Mouse (Mus musculus) stomach, embryonic 16.5 days (tissue): ENCODE data around the gene Pilrb2. TPM values are rescaled to one million over a fixed set of nuclear protein-coding genes. Genes with fewer than 3 reads are reported as not detected.

Source experiments
- ATAC-seq: fragments of 200-750 bp; cut with Nextera tagmentation; 2 replicates; pipeline ENCODE4 v1.8.0; 2017; ENCODE audit warnings: moderate number of reproducible peaks, moderate TSS enrichment; ENCODE audit not compliant: insufficient read depth, low FRiP score
- H3K27ac ChIP-seq: fragments of 300-500 bp; sonication (generic); 2 replicates; pipeline ENCODE4 v1.5.1; 2014; ENCODE audit warnings: low read length
- H3K27me3 ChIP-seq: fragments of 300-500 bp; sonication (generic); 2 replicates; pipeline ENCODE4 v1.6.1; 2014; ENCODE audit warnings: low read length, control low read depth, mixed read lengths; ENCODE audit not compliant: control insufficient read depth, insufficient read depth
- H3K36me3 ChIP-seq: fragments of 300-500 bp; sonication (generic); 2 replicates; pipeline ENCODE4 v1.6.1; 2014; ENCODE audit warnings: low read length; ENCODE audit not compliant: control insufficient read depth, insufficient read depth
- H3K4me1 ChIP-seq: fragments of 300-500 bp; sonication (generic); 2 replicates; pipeline ENCODE4 v1.6.1; 2014; ENCODE audit warnings: low read length, control low read depth, mixed read lengths; ENCODE audit not compliant: control insufficient read depth, insufficient read depth
- H3K4me2 ChIP-seq: fragments of 300-500 bp; sonication (generic); 2 replicates; pipeline ENCODE4 v1.6.1; 2014; ENCODE audit warnings: low read depth, low read length, mixed read lengths
- H3K4me3 ChIP-seq: fragments of 300-500 bp; sonication (generic); replicated peaks from 2 replicates; pipeline ENCODE4 v1.5.1; 2014; ENCODE audit warnings: mild to moderate bottlenecking, low read length
- H3K9ac ChIP-seq: fragments of 300-500 bp; sonication (generic); 2 replicates; pipeline ENCODE4 v1.6.1; 2014; ENCODE audit warnings: low read length
- H3K9me3 ChIP-seq: fragments of 300-500 bp; sonication (generic); replicated peaks from 2 replicates; pipeline ENCODE4 v1.6.1; 2016; ENCODE audit warnings: low read length, control low read depth; ENCODE audit not compliant: control insufficient read depth
- WGBS: fragments of 180-500 bp; shearing (Covaris S2); extraction: QIAGEN DNeasy Blood & Tissue Kit; methylation state at CpG from one replicate; pipeline ENCODE4 v1.1.7; 2014; 5-methylcytosine and 5-hydroxymethylcytosine counted together
- polyA plus RNA-seq: library from polyadenylated mRNA; unstranded; fragments of >200 nt; fragmentation: Nextera tagmentation; extraction: Ambion mirVana; gene quantifications from 2 replicates; pipeline ENCODE4 v1.2.1, GENCODE M21; 2015

Pilrb2 gene
- polyA plus RNA-seq, 1 experiment from 2014 or later: 1.5 TPM

DNA sequence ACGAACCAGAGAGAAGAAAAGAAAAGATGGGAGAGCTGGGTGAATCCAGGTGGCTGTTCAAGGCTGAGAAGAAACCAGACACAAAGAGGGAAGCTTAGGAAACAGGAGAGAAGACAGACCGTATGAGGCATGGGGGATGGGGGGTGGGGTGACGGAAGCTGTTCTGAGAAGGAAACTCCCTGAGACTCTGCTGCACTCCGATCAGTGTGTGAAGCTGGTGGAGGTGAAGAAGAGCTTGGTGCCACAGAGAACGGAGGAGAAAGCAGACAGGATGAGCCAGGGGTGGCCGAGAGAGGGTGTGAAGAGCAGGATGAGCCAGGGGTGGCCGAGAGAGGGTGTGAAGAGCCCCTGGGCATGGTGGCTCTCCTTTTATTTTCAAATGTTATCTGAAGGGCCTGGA lies 45.2 kb downstream of the Pilrb2 start:
- Histone ChIP-seq H3K9ac (no peak overlapping the region), H3K9me3 (no peaks in the 10 kb centered on the region), H3K4me3 (no peak overlapping the region), H3K4me2 (no peak overlapping the region), H3K36me3 (no peaks in the 10 kb centered on the region), H3K27me3 (no peaks in the 10 kb centered on the region), H3K4me1 (no peaks in the 10 kb centered on the region), H3K27ac (no peak overlapping the region)
- no peak for ATAC-seq
- WGBS: 50% methylated on average over 7 of the region's 7 CpGs

- WGBS: 77% methylated on average over 2 of the region's 2 CpGs
- H3K36me3 ChIP-seq: no peaks in the 10 kb centered on the region
These were observed 45.6 kb downstream of the Pilrb2 start for GRCm38 (mm10) chr5:137825971-137826370.

DNA sequence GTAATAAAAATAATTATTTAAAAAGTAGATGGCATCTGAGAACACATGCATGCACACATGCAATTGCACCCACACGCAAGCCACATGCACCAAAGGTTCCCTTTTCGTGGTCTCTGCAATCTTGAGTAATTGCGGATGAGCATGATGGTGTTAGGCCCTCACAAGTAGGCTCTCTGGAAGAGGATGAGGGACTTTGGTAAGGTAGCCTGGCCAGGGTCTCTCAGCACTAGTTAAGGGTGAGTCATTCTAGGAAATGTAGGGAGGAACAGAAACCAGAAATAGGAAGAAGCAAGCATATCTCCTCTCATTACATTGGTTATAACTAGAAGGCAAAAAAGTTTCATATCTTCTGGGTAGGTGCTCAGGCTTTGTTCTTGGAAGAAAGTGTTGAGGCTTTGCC lies 46.6 kb downstream of the Pilrb2 start:
- ATAC-seq: no peak
- H3K4me3 ChIP-seq: no peak overlapping the region
- H3K27ac ChIP-seq: no peak overlapping the region
- no peaks in the 10 kb centered on the region for H3K36me3 ChIP-seq
- H3K27me3 ChIP-seq: no peaks in the 10 kb centered on the region
- no peak overlapping the region for H3K4me2 ChIP-seq
- H3K4me1 ChIP-seq: no peaks in the 10 kb centered on the region
- no peak overlapping the region for H3K9ac ChIP-seq
- WGBS: 85% methylated on average over 3 of the region's 3 CpGs
- no peaks in the 10 kb centered on the region for H3K9me3 ChIP-seq

More at GRCm38 (mm10) chr5:137825971-137826370, 45.6 kb downstream of the Pilrb2 start:
- no peak overlapping the region for H3K4me2 ChIP-seq
- H3K4me3 ChIP-seq: no peak overlapping the region
- H3K4me1 ChIP-seq: no peaks in the 10 kb centered on the region
- H3K27me3 ChIP-seq: no peaks in the 10 kb centered on the region
- H3K9ac ChIP-seq: no peak overlapping the region
- no peak overlapping the region for H3K27ac ChIP-seq
- H3K9me3 ChIP-seq: no peaks in the 10 kb centered on the region
- no peak for ATAC-seq

- Histone ChIP-seq H3K9ac (no peak overlapping the region), H3K27ac (no peak overlapping the region), H3K4me3 (no peak overlapping the region), H3K27me3 (no peaks in the 10 kb centered on the region), H3K36me3 (no peaks in the 10 kb centered on the region), H3K4me2 (no peak overlapping the region), H3K9me3 (no peaks in the 10 kb centered on the region), H3K4me1 (no peaks in the 10 kb centered on the region)
- 83% methylated on average over 6 of the region's 6 CpGs for WGBS
- ATAC-seq: no peak
These were observed 48.1 kb downstream of the Pilrb2 start for GRCm38 (mm10) chr5:137823455-137824045.

DNA sequence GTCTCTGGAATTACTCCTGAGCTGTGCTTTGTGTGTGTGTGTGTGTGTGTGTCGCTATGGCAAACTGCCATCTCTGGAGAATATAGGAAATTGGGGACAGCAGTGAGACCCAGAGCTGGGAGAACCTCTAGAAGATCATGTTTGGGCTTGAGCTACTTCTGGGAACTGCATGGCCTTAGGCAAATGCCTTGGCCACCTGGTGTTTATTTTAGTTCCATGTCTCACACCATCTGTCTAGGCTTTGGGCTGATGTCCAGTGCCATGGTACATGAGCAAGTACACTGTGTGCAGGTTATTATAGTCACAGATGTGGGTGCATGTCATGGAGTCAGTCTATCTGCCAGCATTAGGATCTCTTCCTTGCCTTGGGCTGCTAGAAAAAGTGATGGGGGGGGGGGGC lies 49.0 kb downstream of the Pilrb2 start:
- Histone ChIP-seq H3K9me3 (no peaks in the 10 kb centered on the region), H3K36me3 (no peaks in the 10 kb centered on the region), H3K4me2 (no peak overlapping the region), H3K27ac (no peak overlapping the region), H3K4me1 (no peaks in the 10 kb centered on the region), H3K9ac (no peak overlapping the region), H3K4me3 (no peak overlapping the region), H3K27me3 (no peaks in the 10 kb centered on the region)
- ATAC-seq: no peak
- 91% methylated on average over 1 of the region's 1 CpGs for WGBS

DNA sequence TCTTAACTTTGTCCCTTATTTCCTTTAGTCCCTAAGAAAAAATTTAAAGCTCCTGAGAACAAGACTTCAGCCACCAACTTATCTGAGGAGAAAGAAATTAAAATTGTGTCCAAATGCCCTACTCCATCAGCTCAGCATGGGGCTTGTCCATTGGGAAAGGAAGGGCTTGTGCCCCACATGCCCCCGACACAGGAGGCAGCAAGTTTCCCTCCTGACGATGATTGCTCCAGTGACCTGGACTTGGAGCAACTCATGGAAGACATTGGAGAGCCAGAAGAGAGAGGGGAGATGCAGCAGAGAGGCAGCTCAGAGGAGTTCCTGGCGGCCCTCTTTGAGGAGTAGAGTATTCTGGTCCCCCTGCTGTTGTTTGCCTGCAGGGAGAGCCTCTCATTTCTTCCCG lies 49.5 kb downstream of the Pilrb2 start:
- Histone ChIP-seq H3K27me3 (no peaks in the 10 kb centered on the region), H3K36me3 (no peaks in the 10 kb centered on the region), H3K4me1 (no peaks in the 10 kb centered on the region), H3K4me2 (no peak overlapping the region), H3K27ac (no peak overlapping the region), H3K9ac (no peak overlapping the region), H3K9me3 (no peaks in the 10 kb centered on the region), H3K4me3 (no peak overlapping the region)
- WGBS: 60% methylated on average over 4 of the region's 4 CpGs
- no peak for ATAC-seq

DNA sequence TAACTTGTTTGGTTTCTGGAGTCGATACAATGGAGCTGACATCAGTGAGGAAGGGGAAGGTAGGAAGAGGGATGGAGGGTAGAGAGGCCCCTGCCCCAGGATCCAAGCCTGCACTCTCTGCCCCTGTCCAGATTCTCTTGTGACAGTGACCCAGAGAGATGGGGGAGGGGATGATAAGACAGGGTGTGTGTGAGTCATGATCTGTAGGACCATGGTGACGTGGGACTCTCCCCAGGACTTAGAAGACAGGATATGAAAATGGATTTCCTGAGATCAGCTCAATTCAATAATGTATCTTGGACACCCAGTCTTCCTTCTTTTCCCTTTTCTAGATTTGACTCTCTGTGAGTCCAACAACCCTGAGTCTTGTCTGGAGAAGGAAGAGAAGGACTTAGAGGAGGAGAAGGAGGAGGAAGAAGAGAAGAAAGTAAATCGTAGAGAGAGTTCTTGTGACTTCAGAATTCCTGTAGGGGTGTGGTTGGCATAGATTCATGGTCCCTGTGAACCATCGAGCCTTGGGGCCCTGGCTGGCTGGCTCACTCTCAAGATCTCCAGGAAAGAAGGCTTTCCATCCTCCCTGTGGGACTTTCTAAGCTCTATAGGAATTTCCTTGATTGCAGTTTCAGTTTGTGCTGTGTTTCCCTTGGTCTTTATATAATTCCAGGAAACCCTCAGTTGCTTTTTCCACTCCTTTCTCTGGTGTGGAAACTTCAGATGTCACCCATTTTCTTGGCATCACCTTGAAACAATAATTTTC lies 54.0 kb downstream of the Pilrb2 start:
- no peaks in the 10 kb centered on the region for H3K36me3 ChIP-seq
- H3K9ac ChIP-seq: no peak overlapping the region
- WGBS: 61% methylated on average over 4 of the region's 4 CpGs
- H3K4me3 ChIP-seq: no peak overlapping the region
- H3K4me1 ChIP-seq: no peaks in the 10 kb centered on the region
- no peak overlapping the region for H3K27ac ChIP-seq
- no peak for ATAC-seq
- H3K4me2 ChIP-seq: no peak overlapping the region
- no peaks in the 10 kb centered on the region for H3K27me3 ChIP-seq
- no peaks in the 10 kb centered on the region for H3K9me3 ChIP-seq

Other genes with a start within 250 kb of the Pilrb2 start
- 0.09 and 0.27 TPM in 2 replicates for gene Fbxo24, start 242.8 kb downstream of the Pilrb2 start, polyA plus RNA-seq
- 36.4 and 39.4 TPM in 2 replicates for gene Lrch4, start 242.7 kb downstream of the Pilrb2 start, polyA plus RNA-seq
- gene Gm20605, start 242.6 kb downstream of the Pilrb2 start, polyA plus RNA-seq: 9.4 and 12.2 TPM in 2 replicates
- gene Sap25, start 230.5 kb downstream of the Pilrb2 start, polyA plus RNA-seq: 6.8 and 9.4 TPM in 2 replicates
- gene Irs3, start 226.1 kb downstream of the Pilrb2 start, polyA plus RNA-seq: 0.14 and 0.19 TPM in 2 replicates
- gene Agfg2, start 187.1 kb downstream of the Pilrb2 start, polyA plus RNA-seq: 16.3 and 19.0 TPM in 2 replicates
- 2.7 and 3.1 TPM in 2 replicates for gene Nyap1, start 130.2 kb downstream of the Pilrb2 start, polyA plus RNA-seq
- 115 and 119 TPM in 2 replicates for gene Tsc22d4, start 126.1 kb downstream of the Pilrb2 start, polyA plus RNA-seq
- 9.4 and 17.0 TPM in 2 replicates for gene Ppp1r35, start 93.0 kb downstream of the Pilrb2 start, polyA plus RNA-seq
- 7.4 and 8.2 TPM in 2 replicates for gene Mepce, start 84.2 kb downstream of the Pilrb2 start, polyA plus RNA-seq
- 15.4 and 18.0 TPM in 2 replicates for gene Zcwpw1, start 84.0 kb downstream of the Pilrb2 start, polyA plus RNA-seq
- gene Pilra, start 35.5 kb downstream of the Pilrb2 start, polyA plus RNA-seq: 2.4 and 4.0 TPM in 2 replicates
- 0.84 and 0.87 TPM in 2 replicates for gene Pilrb1, start 13.7 kb downstream of the Pilrb2 start, polyA plus RNA-seq
- 14.7 and 15.9 TPM in 2 replicates for gene Cyp3a13, start 49.8 kb upstream of the Pilrb2 start, polyA plus RNA-seq
- 0.56 and 1.1 TPM in 2 replicates for gene Gjc3, start 91.3 kb upstream of the Pilrb2 start, polyA plus RNA-seq
- gene Azgp1, start 109.7 kb upstream of the Pilrb2 start, polyA plus RNA-seq: 0.61 and 0.87 TPM in 2 replicates
- gene Smok3a, start 149.4 kb upstream of the Pilrb2 start, polyA plus RNA-seq: not detected in 2 replicates
- gene Smok3b, start 149.6 kb upstream of the Pilrb2 start, polyA plus RNA-seq: not detected in 2 replicates
- not detected in 2 replicates for gene Smok3c, start 181.4 kb upstream of the Pilrb2 start, polyA plus RNA-seq
- 16.5 and 17.7 TPM in 2 replicates for gene Zkscan1, start 213.3 kb upstream of the Pilrb2 start, polyA plus RNA-seq
- gene Zscan21, start 245.1 kb upstream of the Pilrb2 start, polyA plus RNA-seq: 44.2 and 45.5 TPM in 2 replicates